Mouse (Mus musculus) lung, adult 2 months (tissue): Measurements from ENCODE around the gene Tfpt.

Experiments
- CTCF ChIP-seq: fragments of 200-500 bp; IDR thresholded peaks from 2 replicates; pipeline ENCODE4 v1.5.1; 2011; ENCODE audit warnings: mild to moderate bottlenecking, low read length, control low read depth; ENCODE audit not compliant: insufficient read depth
- POLR2A ChIP-seq: fragments of 200-500 bp; IDR thresholded peaks from 2 replicates; pipeline ENCODE4 v1.6.1; 2011; ENCODE audit warnings: low read depth, mild to moderate bottlenecking, control low read depth, low read length, borderline replicate concordance; ENCODE audit errors: extremely low read depth

GRCm38 (mm10) chr7:3610437-3610836 is 19.3 kb downstream of the Tfpt start:
- TF ChIP-seq CTCF (no peak), POLR2A (no peak)
